Comparison of ENCODE assay signal across 32 mouse cellular contexts in the genomic region with DNA sequence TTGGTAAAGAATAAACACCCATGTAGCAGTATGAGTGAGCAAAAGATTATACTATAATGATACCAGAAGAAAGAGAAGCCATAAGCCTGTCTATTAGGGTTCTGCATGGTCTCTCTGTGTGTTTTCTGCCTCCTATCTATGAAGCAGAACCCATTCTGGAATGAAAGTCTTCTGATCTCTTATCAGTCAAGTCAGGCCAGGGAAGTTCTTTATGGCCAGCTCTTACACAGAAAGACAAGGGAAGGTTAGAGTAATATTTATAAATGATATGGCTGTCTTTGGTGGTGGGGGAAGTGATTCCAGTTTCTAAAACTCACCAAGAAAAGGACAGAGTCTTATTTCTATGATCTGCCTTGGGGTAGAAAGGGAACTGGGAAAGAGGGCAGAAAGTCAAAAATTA.
"Had no signal": no experiment of that assay in that cellular context is flagged by ENCODE, and none has a peak within 500 bp of the region (broad histone marks: within the 10 kb centered on the region; RNA-seq: fewer than 3 reads in every experiment).

No protein-coding gene starts in this region.

- H3K4me1 ChIP-seq: limb, embryonic 10.5 days; limb, embryonic 12.5 days; limb, embryonic 13.5 days; limb, embryonic 15.5 days; liver, embryonic 12.5 days; liver, embryonic 13.5 days; liver, embryonic 15.5 days; lung, embryonic 15.5 days; megakaryocyte, embryonic 14.5 days; midbrain, embryonic 10.5 days; midbrain, embryonic 12.5 days; midbrain, embryonic 13.5 days; midbrain, embryonic 15.5 days; neural tube, embryonic 12.5 days had no signal

- H3K27me3 ChIP-seq: limb, embryonic 12.5 days; limb, embryonic 13.5 days; limb, embryonic 15.5 days; liver, embryonic 12.5 days; liver, embryonic 13.5 days; liver, embryonic 15.5 days; lung, embryonic 15.5 days; megakaryocyte, embryonic 14.5 days; midbrain, embryonic 12.5 days; midbrain, embryonic 13.5 days; midbrain, embryonic 15.5 days; neural tube, embryonic 12.5 days had no signal

- ATAC-seq: liver, embryonic 12.5 days; liver, postnatal 0 days; lung, postnatal 0 days; midbrain, embryonic 13.5 days; midbrain, embryonic 15.5 days; midbrain, embryonic 16.5 days had no signal

- H3K4me2 ChIP-seq: limb, embryonic 12.5 days; limb, embryonic 13.5 days; limb, embryonic 15.5 days; liver, embryonic 11.5 days; liver, embryonic 12.5 days; liver, embryonic 13.5 days; liver, embryonic 15.5 days; lung, embryonic 14.5 days; lung, embryonic 15.5 days; midbrain, embryonic 11.5 days; midbrain, embryonic 12.5 days; midbrain, embryonic 13.5 days; midbrain, embryonic 15.5 days; neural tube, embryonic 12.5 days had no signal

- H3K9me3 ChIP-seq: limb, embryonic 10.5 days; limb, embryonic 12.5 days; limb, embryonic 13.5 days; limb, embryonic 15.5 days; liver, embryonic 12.5 days; liver, embryonic 13.5 days; liver, embryonic 15.5 days; lung, embryonic 15.5 days; megakaryocyte, embryonic 14.5 days; midbrain, embryonic 10.5 days; midbrain, embryonic 12.5 days; midbrain, embryonic 13.5 days; midbrain, embryonic 15.5 days; neural tube, embryonic 12.5 days had no signal

- H3K27ac ChIP-seq: limb, embryonic 10.5 days; limb, embryonic 12.5 days; limb, embryonic 13.5 days; limb, embryonic 15.5 days; liver, embryonic 12.5 days; liver, embryonic 13.5 days; liver, embryonic 14.5 days; liver, embryonic 15.5 days; lung, embryonic 15.5 days; macrophage; midbrain, embryonic 10.5 days; midbrain, embryonic 12.5 days; midbrain, embryonic 13.5 days; midbrain, embryonic 15.5 days; neural tube, embryonic 12.5 days had no signal

- H3K9ac ChIP-seq: limb, embryonic 12.5 days; limb, embryonic 13.5 days; limb, embryonic 15.5 days; liver, embryonic 12.5 days; liver, embryonic 13.5 days; liver, embryonic 14.5 days; liver, embryonic 15.5 days; liver, postnatal 0 days; lung, embryonic 14.5 days; lung, embryonic 15.5 days; midbrain, embryonic 12.5 days; midbrain, embryonic 13.5 days; midbrain, embryonic 15.5 days; neural tube, embryonic 12.5 days had no signal

- DNase-seq: left cerebral cortex, postnatal 4 days; liver; liver, embryonic 13.5 days; liver, postnatal 0 days; lung, adult 18-20 months; lung, adult 2 months; lung, embryonic 14.5 days; lung, postnatal 10 days; lung, postnatal 14 days; lung, postnatal 36 days; lung, postnatal 4 days; midbrain, embryonic 14.5 days had no signal

- H3K4me3 ChIP-seq: limb, embryonic 10.5 days; limb, embryonic 12.5 days; limb, embryonic 13.5 days; limb, embryonic 15.5 days; liver, embryonic 12.5 days; liver, embryonic 13.5 days; liver, embryonic 15.5 days; lung, embryonic 15.5 days; megakaryocyte, embryonic 14.5 days; midbrain, embryonic 10.5 days; midbrain, embryonic 12.5 days; midbrain, embryonic 13.5 days; midbrain, embryonic 15.5 days; myocyte; neural tube, embryonic 12.5 days had no signal

- H3K36me3 ChIP-seq: limb, embryonic 10.5 days; limb, embryonic 12.5 days; limb, embryonic 13.5 days; limb, embryonic 15.5 days; liver, embryonic 12.5 days; liver, embryonic 13.5 days; liver, embryonic 15.5 days; lung, embryonic 15.5 days; midbrain, embryonic 10.5 days; midbrain, embryonic 12.5 days; midbrain, embryonic 13.5 days; midbrain, embryonic 15.5 days; neural tube, embryonic 12.5 days had no signal
